Mouse (Mus musculus): ENCODE measurements around the gene Stk38.

DNA sequence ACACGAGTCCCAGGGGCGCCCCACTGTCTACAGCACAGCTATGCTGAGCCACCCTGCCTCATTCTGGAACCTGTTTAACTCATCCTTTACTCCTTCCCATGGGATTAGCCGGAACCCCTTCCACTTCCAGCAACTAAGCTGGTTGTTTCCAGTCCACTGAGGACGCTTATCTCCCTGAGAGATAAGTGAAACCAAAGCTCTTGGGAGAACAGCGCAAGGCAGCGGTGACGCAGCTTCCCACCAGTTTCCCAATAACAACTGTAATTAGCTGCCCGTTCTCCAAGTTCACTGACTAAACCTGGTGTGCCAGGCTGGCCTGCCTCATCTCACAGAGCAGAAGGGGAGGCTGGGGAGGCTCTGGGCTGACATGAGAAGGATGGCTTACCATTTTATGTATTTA, 86.7 kb downstream of the Stk38 start:
- TF ChIP-seq GATA1 (IDR thresholded peaks at IDR 0.05; ENCODE audit: low read length) (no peak), TAL1 (IDR thresholded peaks at IDR 0.05; ENCODE audit: low read length) (no peak)
